Mouse (Mus musculus) retina, embryonic 14.5 days (tissue): ENCODE data around the gene Serf1.
"Not testable (repeated sequence)": the region's sequence is repeated elsewhere in the genome, so short reads cannot be mapped to it uniquely, and the experiment has no call there.

Experiments
- DNase-seq: peaks from one replicate; pipeline ENCODE4 v3.0.0-alpha.2; 2015; ENCODE audit warnings: low spot score

Serf1 gene

DNA sequence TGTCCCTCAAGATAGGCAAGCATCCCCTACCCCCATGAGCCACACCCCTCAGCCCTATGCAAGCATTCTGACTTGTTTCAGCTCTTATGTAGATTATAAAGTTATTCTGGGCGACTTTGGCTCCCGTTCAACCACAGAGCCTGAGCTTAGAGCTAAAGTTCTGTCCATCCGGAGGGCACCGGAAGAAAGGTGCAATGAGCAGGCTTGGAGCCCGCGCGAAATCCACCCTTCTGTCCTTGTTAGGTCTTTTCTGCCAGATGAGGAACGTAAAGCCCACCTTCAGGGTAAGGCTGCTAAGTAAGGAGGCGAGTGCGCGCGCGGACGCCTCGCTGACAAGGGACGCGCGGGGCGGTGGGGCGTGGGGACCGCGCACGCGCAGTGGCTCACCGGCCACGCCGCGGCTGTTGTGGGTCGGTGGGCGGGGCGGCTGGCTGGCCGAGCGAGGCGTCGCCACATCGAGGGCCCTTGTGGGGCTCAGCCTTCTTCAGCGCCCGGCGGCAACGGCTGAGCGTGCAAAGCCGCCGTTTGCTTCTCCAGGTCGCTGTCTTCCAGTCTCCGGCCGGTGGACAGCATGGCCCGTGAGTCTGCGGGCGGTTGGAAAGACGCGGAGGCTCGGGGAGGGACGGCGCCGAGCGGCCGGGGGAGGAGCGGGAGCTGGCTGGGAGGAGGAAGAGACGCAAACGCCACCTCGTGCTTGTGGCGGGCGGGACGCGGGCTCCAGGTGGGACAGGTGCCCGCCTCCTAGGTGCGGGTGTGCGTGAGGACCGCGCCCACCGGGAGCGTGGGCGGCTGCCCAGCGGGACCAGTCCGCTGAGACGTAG is at the start of gene Serf1:
TSS of gene Serf1 (plus strand) at position 361 of the 821 bp plus-strand sequence.
- peak; percentile 93 for DNase-seq

DNA sequence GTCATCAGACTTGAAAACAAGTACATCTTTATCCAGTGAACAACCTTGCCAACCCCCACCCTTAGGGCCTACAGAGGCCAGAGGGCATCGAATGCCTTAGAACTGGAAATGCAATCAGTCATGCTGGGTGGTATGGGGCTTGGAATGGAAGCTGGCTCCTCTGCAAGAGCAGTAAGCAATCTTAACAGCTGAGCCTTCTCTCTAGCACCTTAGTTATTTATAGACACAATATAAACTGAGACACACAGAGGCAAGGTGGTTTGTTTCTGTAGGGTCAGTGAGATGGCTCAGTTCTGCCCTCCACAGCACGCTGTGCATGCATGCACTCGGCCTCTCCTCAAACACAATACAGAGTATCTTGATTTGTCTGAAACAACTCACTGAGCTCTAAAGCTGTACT is 43.9 kb upstream of the Serf1 start:
- DNase-seq, result no peak

DNA sequence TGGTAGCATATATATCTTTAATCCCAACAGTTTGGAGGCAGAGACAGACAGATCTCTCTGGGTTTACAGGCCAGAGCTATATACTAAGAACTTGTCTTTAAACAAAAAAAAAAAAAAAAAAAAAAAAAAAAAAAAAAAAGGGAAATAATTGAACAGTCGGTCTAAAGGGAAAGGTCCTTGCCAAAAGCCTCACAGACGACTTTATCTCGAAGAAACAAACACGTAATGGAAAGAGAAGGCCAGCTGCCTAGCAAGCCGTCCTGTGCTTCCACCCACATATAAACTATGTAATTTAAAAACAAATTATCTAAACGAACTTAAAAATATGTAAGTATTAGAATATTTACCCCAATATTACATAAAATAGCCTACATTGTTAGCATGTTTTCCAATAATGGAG is 40.0 kb upstream of the Serf1 start:
- no peak for DNase-seq

DNA sequence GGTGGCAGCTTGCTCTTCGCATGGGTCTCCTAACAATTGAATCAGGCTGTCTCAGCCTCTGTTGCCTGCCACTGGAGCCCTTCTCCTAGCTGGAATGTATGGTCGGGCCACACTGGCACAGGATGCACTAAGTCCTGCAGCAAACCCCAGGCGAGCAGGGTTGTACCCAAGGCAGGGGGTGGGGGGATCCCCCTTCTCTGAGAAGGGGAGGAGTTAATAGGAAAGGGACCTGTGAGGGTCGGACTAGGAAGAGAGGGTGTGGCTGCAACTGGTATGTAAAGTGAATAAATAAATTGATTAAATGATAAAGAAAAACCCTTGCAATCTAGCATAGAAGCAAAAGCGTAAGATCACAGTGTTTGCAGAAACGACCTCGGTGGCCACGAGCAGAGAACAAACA is 36.3 kb upstream of the Serf1 start:
- DNase-seq, result no peak

DNA sequence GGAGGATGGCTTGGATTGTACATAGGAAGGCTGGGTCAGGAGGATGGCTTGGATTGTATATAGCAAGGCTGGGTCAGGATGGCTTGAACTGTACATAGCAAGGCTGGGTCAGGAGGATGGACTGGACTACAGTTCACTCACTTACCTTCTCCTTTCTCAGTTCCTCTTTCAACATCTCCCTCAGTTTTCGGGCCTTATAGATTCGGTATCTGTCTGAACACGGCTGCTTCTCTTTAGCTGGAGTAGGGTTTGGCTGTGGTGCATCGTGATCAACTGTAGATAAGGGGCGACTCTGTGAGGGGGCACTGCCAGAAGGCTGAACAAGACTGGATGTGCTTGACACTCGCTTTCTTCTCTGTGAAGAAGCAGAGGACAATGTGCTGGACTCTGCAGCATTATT is 9.0 kb upstream of the Serf1 start:
- no peak for DNase-seq

DNA sequence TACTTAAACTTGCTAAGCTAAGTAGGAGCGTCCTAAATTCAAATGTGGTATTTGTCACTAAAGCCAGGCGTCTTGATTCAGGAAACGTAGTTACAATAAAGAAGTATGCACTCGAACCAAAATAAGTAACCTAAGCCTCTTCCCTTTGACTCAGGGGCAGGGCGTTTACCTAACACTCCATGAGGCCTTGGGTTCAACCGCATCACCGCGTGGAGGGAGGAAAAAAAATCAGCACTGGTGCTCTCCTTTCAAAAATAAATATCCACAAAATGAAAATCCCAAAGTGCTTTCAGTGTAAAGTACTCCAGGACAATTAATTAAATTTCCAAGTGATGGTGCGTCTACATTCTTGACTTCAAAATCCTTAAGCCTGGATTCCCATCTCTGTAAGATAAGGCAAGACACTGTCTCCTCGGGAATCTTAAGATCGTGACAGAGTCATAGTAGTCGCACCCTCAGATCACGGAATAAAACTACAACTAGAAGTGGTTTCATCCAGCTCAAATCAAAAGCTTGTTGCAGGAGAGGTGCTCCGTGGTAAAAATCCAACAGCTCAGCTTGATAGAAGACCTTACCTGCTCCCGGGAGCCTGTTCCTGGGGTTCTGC is 4.7 kb upstream of the Serf1 start:
- DNase-seq, result no peak

DNA sequence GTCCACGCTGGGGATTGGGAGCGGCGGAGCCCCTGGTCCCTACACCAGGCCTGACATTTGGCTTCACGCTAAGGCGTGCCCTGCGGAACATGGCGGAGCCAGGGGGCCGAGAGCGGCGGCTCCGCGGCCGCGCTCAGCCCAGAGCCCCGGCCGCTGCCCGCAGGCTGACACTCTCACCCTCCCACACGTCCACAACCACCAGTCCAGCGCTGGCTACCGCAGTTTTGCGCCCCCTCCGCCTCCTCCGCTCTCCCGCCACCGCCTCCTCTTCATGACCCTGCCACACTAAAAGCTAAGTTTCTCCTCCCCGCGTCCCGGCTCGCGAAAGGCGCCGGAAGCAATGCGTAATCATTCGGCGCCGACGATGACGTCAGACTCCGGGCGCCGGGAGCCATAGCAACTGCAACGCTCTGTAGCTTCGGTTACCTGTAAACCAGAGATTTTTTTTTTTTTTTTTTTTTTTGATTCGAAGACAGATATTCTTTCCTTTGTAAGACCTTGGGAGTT is 4.0 kb upstream of the Serf1 start, which contains the start of gene Bdp1:
TSS of gene Bdp1 (minus strand) at position 323 of the 507 bp plus-strand sequence.
- peak; percentile 96 for DNase-seq

DNA sequence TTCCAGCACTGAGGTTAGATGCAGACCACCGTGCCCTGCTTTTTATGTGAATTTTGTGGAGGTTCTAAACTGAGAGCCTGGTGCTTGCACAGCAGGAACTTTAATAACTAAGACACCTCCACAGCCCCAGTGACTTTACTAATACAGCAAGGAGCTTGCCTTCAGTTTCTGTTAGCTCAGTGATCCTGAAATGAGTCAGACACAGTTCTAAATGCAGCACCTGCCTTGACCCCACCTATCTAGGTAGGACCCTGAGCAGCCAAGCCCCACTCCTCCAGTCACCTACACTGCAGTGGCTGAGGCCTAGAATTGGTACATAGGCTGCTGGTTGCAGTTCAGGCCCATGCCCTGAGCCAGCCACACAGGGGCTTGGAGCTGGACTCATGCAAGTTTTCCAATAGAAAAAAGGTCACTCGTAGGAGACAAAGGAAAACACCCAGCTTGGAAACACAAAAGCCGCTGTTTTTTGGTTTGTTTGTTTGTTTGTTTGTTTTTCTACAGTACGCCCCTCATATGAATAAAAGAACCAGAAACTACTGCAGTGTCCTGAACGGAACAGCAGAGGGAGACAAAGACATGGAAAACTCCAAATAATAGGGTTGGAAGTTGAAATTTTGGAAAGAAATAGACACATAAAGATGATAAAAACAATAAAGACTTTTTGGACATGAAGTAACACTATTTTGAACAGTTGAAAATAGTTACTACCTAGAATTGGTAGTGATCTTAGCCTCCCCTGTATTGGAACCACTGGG is 4.6 kb downstream of the Serf1 start:
- peak; percentile 61 for DNase-seq

DNA sequence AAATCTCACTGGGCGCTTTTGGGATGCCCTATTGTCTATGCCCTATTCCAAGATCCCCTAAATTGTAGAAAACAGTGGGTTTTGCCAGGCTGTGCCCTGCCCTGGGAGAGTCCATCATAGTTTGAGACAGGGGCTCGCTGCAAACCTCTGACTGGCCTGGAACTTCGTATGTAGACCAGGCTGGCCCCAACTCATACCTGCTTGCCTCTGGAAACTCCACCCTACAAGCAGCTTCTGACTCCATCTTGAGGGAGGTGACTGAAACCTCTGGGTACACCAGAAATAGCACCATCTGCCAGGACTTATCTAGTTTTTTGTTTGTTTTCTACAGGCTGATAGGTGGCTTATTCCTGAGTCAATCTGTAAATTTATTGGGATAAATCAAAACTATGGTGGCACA is 16.2 kb downstream of the Serf1 start:
- no peak for DNase-seq

DNA sequence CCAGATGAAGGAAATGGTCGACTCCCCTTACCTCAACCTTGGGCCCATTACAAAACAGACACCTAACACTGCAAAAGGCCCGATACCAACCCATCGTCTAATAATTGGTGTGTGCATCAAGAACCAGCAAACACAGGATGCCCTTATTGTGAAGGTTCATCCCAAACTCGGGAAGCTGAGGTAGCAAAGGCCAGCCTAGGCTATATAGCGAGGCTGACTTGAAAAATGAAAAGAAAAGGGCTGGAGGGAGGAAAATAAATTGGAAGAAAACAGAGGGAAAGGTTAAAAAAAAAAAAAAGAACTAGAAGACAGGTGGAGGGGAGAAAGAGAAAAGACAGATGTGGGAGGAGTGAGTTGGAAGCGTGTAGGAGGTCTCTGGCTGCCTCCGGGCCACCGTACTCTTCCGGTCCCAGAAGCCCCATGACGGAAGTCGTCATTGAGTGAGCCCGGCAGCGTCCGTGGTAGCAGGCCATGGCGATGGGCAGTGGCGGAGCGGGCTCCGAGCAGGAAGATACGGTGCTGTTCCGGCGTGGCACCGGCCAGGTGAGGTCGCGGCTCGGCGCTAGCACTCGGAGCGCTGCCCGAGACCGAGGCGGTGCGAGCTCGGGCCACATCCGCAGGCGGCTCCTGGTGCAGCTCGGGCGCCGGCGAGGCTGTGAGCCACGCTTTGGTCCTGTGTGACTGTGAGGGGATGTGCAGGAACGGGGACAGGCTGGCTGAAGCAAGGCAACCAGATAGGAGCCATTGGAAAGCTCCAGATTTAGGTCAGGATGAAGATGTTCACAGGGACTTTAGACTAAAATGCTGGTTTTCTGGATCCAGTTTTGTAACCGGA is 16.8 kb downstream of the Serf1 start, which contains the start of gene Smn1:
TSS of gene Smn1 (plus strand) at position 430 of the 835 bp plus-strand sequence.
- DNase-seq, result peak; percentile 96

DNA sequence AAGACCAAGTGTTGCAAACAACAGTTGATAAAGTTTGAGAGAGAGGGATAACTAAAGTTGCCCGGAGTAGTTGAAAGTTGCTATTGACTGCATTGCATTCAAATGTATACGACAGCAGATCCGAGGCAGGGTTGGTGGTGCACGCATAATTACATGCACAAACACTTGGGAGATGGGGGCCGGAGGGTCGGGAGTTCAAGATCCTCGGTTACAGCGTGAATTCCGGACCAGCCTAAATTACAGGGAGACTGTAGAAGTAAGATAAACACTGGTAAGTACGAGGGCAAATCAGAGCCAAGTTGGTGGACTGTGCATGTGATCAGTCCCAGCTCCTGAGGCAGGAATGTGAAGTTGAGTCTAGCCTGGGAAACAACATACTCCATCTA is 17.4 kb downstream of the Serf1 start:
- DNase-seq, result no peak

DNA sequence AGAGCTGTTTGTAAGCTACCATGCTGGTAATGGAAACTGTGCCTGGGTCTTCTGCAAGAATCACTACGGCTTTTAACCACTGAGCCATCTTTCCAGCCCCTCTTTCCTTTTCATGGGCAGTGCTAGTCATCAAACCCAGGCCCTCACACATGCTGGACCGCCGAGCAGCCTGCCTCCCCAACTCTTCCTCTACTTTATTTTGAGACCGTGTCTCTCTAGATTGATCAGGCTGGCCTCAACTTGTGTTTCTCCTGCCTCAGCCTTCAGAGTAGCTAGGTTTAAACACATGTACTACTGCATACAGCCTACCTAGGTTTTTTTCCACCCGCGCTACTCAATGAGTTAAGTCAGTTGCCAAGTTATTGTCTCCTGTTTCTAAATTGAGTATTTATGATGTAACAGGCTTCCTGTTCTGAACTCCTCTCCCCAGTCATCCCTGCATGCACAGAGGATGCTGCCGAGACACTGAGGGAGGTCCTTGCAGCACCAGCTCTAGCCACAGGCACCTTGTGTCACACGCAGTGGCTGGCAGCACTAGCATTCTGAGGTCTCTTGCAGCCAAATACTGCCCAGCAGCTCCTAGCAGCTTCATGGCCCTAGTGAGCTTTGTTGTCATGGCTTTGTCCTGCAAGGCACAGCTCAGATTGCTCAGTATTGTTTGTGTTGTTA is 34.0 kb downstream of the Serf1 start:
- no peak for DNase-seq

DNA sequence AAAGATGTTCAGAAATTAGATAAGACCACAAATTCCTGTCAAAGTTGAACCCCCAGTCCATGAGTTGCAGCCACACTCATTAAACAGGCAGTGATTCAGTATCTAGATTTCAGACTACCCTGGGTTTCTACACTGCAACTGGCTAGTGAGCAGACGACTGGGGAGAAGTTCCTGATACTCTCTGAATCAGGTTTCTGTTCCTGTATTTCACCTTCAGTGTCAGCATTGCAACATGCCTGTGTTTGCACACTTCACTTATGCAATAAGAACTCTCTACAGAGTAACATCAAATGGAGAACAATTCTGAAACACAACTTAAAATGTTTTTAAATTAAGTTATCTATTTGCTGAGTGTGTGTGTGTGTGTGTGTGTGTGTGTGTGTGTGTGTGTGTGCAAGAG is 44.8 kb downstream of the Serf1 start:
- DNase-seq, result no peak

DNA sequence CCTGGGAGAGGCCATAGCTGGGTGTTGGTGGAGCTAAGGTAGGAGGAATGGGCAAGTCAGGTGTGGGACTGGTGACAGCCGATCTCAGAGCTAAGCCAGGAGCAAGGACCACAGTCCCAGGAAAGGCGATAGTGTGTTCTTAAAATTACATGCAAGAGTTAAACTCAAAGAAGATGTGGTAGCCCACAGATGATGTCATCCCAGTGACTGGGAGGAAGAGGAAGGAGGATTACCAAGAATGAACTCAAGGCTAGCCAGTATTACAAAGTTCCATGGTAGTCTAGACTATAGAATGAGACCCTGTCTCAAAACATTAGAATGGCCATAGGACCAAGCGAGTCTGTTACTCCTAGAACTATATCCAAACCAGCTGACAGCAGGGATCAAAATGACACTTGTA is 48.8 kb downstream of the Serf1 start:
- no peak for DNase-seq

DNA sequence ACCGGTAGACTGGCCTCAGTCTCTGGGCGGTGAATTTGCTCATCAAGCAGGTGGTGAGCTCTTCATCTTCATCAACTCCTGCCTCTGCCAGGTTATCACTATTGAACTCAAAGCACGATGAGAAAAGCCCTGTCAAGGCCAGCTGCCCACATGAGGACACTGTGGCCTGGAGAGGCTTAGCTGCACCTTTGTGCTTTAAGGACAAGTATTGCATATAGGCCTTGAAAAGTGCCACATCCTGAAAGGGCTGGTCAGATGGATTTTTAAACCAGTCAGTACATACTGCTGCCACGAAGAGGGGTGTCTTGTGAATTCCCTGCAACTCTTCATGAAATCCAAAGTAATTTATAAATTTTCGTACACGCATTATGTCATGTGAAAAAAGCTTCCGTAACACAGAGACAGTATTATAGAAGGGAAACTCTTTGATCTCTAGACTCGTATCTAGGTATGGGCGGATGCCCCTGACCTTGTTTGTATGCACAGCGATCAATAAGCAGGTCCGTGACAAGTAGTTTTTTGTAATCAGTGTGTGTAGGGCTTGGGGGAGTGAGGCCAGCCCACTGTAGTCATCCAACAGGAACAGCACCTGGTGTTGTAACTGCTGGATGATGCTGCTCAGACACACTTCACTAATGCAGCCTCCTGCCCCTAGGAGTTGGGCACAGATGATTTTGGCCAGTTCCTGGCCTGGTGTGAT is 53.5 kb downstream of the Serf1 start:
- DNase-seq, result not testable (repeated sequence)

DNA sequence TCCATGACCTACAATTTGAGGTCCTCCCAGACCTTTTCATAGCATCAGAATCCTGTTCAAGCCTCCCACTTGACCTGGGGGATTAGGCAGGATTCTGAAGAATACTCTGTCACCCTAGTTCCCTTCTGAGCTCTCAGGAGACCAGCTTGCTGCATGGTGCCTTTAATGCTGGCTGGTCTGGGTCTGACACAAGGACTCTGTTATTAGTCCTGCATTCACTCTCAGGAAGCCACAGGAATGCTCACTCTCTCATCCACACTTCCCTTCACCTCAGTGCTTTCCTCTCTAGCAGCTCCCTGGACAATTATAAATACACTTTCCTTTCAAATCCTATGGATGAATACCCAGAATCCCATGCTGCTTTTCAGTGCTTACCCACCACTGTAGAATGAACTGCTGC is 54.7 kb downstream of the Serf1 start:
- DNase-seq, result not testable (repeated sequence)
